Mouse (Mus musculus) kidney, embryonic 14.5 days (tissue): ENCODE data around the gene Fahd2a. TPM values are rescaled to one million over a fixed set of nuclear protein-coding genes. Genes with fewer than 3 reads are reported as not detected.

Experiments
- polyA plus RNA-seq: library from polyadenylated mRNA; unstranded; fragments of >200 nt; fragmentation: Nextera tagmentation; extraction: Ambion mirVana; gene quantifications from 2 replicates; pipeline ENCODE4 v1.2.1, GENCODE M21; 2014

The Fahd2a gene
- polyA plus RNA-seq, 1 experiment from 2014 or later: 29.7 TPM

Other genes with a start within 250 kb of the Fahd2a start
- gene 1810024B03Rik, start 236.3 kb downstream of the Fahd2a start, polyA plus RNA-seq: 2.7 and 3.6 TPM in 2 replicates
- 62.7 and 85.9 TPM in 2 replicates for gene Snrnp200, start 236.2 kb downstream of the Fahd2a start, polyA plus RNA-seq
- 60.1 and 62.5 TPM in 2 replicates for gene Ciao1, start 196.7 kb downstream of the Fahd2a start, polyA plus RNA-seq
- 13.5 and 19.8 TPM in 2 replicates for gene Tmem127, start 196.7 kb downstream of the Fahd2a start, polyA plus RNA-seq
- gene Stard7, start 174.3 kb downstream of the Fahd2a start, polyA plus RNA-seq: 53.0 and 102 TPM in 2 replicates
- 13.0 and 14.2 TPM in 2 replicates for gene Dusp2, start 108.4 kb downstream of the Fahd2a start, polyA plus RNA-seq
- gene Astl, start 105.9 kb downstream of the Fahd2a start, polyA plus RNA-seq: not detected in 2 replicates
- 0.69 and 1.8 TPM in 2 replicates for gene Adra2b, start 81.4 kb downstream of the Fahd2a start, polyA plus RNA-seq
- gene Gpat2, start 19.4 kb downstream of the Fahd2a start, polyA plus RNA-seq: 0.15 TPM in 1 of 2 replicates, not detected in the other
- 4.0 and 4.9 TPM in 2 replicates for gene Kcnip3, start 77.5 kb upstream of the Fahd2a start, polyA plus RNA-seq
- 1.4 and 1.9 TPM in 2 replicates for gene Prom2, start 96.9 kb upstream of the Fahd2a start, polyA plus RNA-seq
- 2.8 and 5.7 TPM in 2 replicates for gene Zfp661, start 142.5 kb upstream of the Fahd2a start, polyA plus RNA-seq
- gene Mrps5, start 142.7 kb upstream of the Fahd2a start, polyA plus RNA-seq: 142 and 146 TPM in 2 replicates
- gene Mal, start 212.1 kb upstream of the Fahd2a start, polyA plus RNA-seq: 21.4 and 33.2 TPM in 2 replicates